Mouse (Mus musculus): ENCODE data around the gene Mthfd1l. TPM values are rescaled to one million over a fixed set of nuclear protein-coding genes. Genes with fewer than 3 reads are reported as not detected.
"Not testable (repeated sequence)": the region's sequence is repeated elsewhere in the genome, so short reads cannot be mapped to it uniquely, and the experiment has no call there.

The Mthfd1l gene
- polyA plus RNA-seq, 1 experiment: 0.77 TPM

GRCm38 (mm10) chr10:4119287-4119686, 146.4 kb downstream of the Mthfd1l start:
- Histone ChIP-seq H3K4me3 (ENCODE audit: insufficient read depth, low read depth, low read length) (no peak overlapping the region), H3K27ac (ENCODE audit: insufficient read depth, low read depth, low read length) (no peak overlapping the region), H3K4me1 (ENCODE audit: control insufficient read depth, insufficient read depth, low read length) (peaks cover 10% of the 10 kb centered on the region; the same call in 1 of the 2 replicates), H3K27me3 (replicated peaks; ENCODE audit: control insufficient read depth, insufficient read depth, low read length) (no peaks in the 10 kb centered on the region), H3K36me3 (ENCODE audit: control insufficient read depth, insufficient read depth, low read length) (no peaks in the 10 kb centered on the region)
- DNase-seq: no peak
- 71% methylated on average over 4 of the region's 4 CpGs for WGBS
- TF ChIP-seq POLR2A (IDR thresholded peaks at IDR 0.05; ENCODE audit: low read depth, low read length) (no peak), CTCF (conservative IDR thresholded peaks at IDR 0.05; ENCODE audit: insufficient read depth, insufficient read length, low read depth, low read length) (no peak)

GRCm38 (mm10) chr10:4120708-4121107, 147.8 kb downstream of the Mthfd1l start:
- no peak overlapping the region for H3K4me3 ChIP-seq (ENCODE audit: insufficient read depth, low read depth, low read length)
- DNase-seq: peak; percentile 84

GRCm38 (mm10) chr10:4121197-4121596, 148.3 kb downstream of the Mthfd1l start:
- Histone ChIP-seq H3K27ac (ENCODE audit: insufficient read depth, low read depth, low read length) (peak overlapping the region; percentile 85), H3K4me3 (ENCODE audit: insufficient read depth, low read depth, low read length) (no peak overlapping the region), H3K36me3 (ENCODE audit: control insufficient read depth, insufficient read depth, low read length) (no peaks in the 10 kb centered on the region), H3K27me3 (replicated peaks; ENCODE audit: control insufficient read depth, insufficient read depth, low read length) (no peaks in the 10 kb centered on the region), H3K4me1 (ENCODE audit: control insufficient read depth, insufficient read depth, low read length) (peaks cover 10% of the 10 kb centered on the region; the same call in 1 of the 2 replicates)
- TF ChIP-seq POLR2A (IDR thresholded peaks at IDR 0.05; ENCODE audit: low read depth, low read length) (no peak), CTCF (conservative IDR thresholded peaks at IDR 0.05; ENCODE audit: insufficient read depth, insufficient read length, low read depth, low read length) (no peak)
- DNase-seq: no peak
- WGBS: 79% methylated on average over 1 of the region's 1 CpGs

More at GRCm38 (mm10) chr10:4120708-4121107, 147.8 kb downstream of the Mthfd1l start:
- Histone ChIP-seq H3K27ac (ENCODE audit: insufficient read depth, low read depth, low read length) (peak overlapping the region; percentile 85), H3K36me3 (ENCODE audit: control insufficient read depth, insufficient read depth, low read length) (no peaks in the 10 kb centered on the region), H3K4me1 (ENCODE audit: control insufficient read depth, insufficient read depth, low read length) (peaks cover 10% of the 10 kb centered on the region; the same call in 1 of the 2 replicates), H3K27me3 (replicated peaks; ENCODE audit: control insufficient read depth, insufficient read depth, low read length) (no peaks in the 10 kb centered on the region)
- TF ChIP-seq CTCF (conservative IDR thresholded peaks at IDR 0.05; ENCODE audit: insufficient read depth, insufficient read length, low read depth, low read length) (no peak), POLR2A (IDR thresholded peaks at IDR 0.05; ENCODE audit: low read depth, low read length) (no peak)
- 57% methylated on average over 10 of the region's 10 CpGs for WGBS

- peak; percentile 63 for DNase-seq
- WGBS: 53% methylated on average over 7 of the region's 7 CpGs
- not testable (repeated sequence) for H3K27ac ChIP-seq (ENCODE audit: insufficient read depth, low read depth, low read length); H3K27me3 ChIP-seq (replicated peaks; ENCODE audit: control insufficient read depth, insufficient read depth, low read length); H3K4me3 ChIP-seq (ENCODE audit: insufficient read depth, low read depth, low read length); H3K36me3 ChIP-seq (ENCODE audit: control insufficient read depth, insufficient read depth, low read length)
- H3K4me1 ChIP-seq (ENCODE audit: control insufficient read depth, insufficient read depth, low read length): peaks cover 13% of the 10 kb centered on the region
These were observed 150.5 kb downstream of the Mthfd1l start for GRCm38 (mm10) chr10:4123280-4123945.

- no peak overlapping the region for H3K27ac ChIP-seq (ENCODE audit: insufficient read depth, low read depth, low read length)
- WGBS: 75% methylated on average over 1 of the region's 1 CpGs
These were observed 151.2 kb downstream of the Mthfd1l start for GRCm38 (mm10) chr10:4124148-4124547.

GRCm38 (mm10) chr10:4125232-4125631, 152.3 kb downstream of the Mthfd1l start:
- WGBS: 78% methylated on average over 7 of the region's 7 CpGs
- no peak overlapping the region for H3K27ac ChIP-seq (ENCODE audit: insufficient read depth, low read depth, low read length)
- H3K27me3 ChIP-seq (replicated peaks; ENCODE audit: control insufficient read depth, insufficient read depth, low read length): no peaks in the 10 kb centered on the region
- peaks cover 17% of the 10 kb centered on the region for H3K4me1 ChIP-seq (ENCODE audit: control insufficient read depth, insufficient read depth, low read length)
- H3K4me3 ChIP-seq (ENCODE audit: insufficient read depth, low read depth, low read length): no peak overlapping the region
- TF ChIP-seq CTCF (conservative IDR thresholded peaks at IDR 0.05; ENCODE audit: insufficient read depth, insufficient read length, low read depth, low read length) (no peak), POLR2A (IDR thresholded peaks at IDR 0.05; ENCODE audit: low read depth, low read length) (no peak)
- no peak for DNase-seq
- H3K36me3 ChIP-seq (ENCODE audit: control insufficient read depth, insufficient read depth, low read length): no peaks in the 10 kb centered on the region

More at GRCm38 (mm10) chr10:4124148-4124547, 151.2 kb downstream of the Mthfd1l start:
- peaks cover 17% of the 10 kb centered on the region for H3K4me1 ChIP-seq (ENCODE audit: control insufficient read depth, insufficient read depth, low read length)
- no peaks in the 10 kb centered on the region for H3K27me3 ChIP-seq (replicated peaks; ENCODE audit: control insufficient read depth, insufficient read depth, low read length)
- H3K4me3 ChIP-seq (ENCODE audit: insufficient read depth, low read depth, low read length): no peak overlapping the region
- DNase-seq: no peak
- TF ChIP-seq POLR2A (IDR thresholded peaks at IDR 0.05; ENCODE audit: low read depth, low read length) (no peak), CTCF (conservative IDR thresholded peaks at IDR 0.05; ENCODE audit: insufficient read depth, insufficient read length, low read depth, low read length) (no peak)
- H3K36me3 ChIP-seq (ENCODE audit: control insufficient read depth, insufficient read depth, low read length): no peaks in the 10 kb centered on the region

- Histone ChIP-seq H3K27me3 (replicated peaks; ENCODE audit: control insufficient read depth, insufficient read depth, low read length) (no peaks in the 10 kb centered on the region), H3K36me3 (ENCODE audit: control insufficient read depth, insufficient read depth, low read length) (no peaks in the 10 kb centered on the region), H3K27ac (ENCODE audit: insufficient read depth, low read depth, low read length) (peak overlapping the region; percentile 54; the same call in 1 of the 2 replicates), H3K4me3 (ENCODE audit: insufficient read depth, low read depth, low read length) (no peak overlapping the region), H3K4me1 (ENCODE audit: control insufficient read depth, insufficient read depth, low read length) (peaks cover 10% of the 10 kb centered on the region)
- 81% methylated on average over 8 of the region's 8 CpGs for WGBS
- TF ChIP-seq CTCF (conservative IDR thresholded peaks at IDR 0.05; ENCODE audit: insufficient read depth, insufficient read length, low read depth, low read length): no peak
- no peak for TF ChIP-seq POLR2A (IDR thresholded peaks at IDR 0.05; ENCODE audit: low read depth, low read length)
- no peak for DNase-seq
These were observed 153.6 kb downstream of the Mthfd1l start for GRCm38 (mm10) chr10:4126335-4127012.

Measured in kidney, adult 2 months (tissue).